Mouse (Mus musculus): Measurements from ENCODE around the gene Tmc7. TPM values are rescaled to one million over a fixed set of nuclear protein-coding genes. Genes with fewer than 3 reads are reported as not detected.

Gene Tmc7
- polyA plus RNA-seq, 1 experiment from 2014 or later: 9.4 TPM

DNA sequence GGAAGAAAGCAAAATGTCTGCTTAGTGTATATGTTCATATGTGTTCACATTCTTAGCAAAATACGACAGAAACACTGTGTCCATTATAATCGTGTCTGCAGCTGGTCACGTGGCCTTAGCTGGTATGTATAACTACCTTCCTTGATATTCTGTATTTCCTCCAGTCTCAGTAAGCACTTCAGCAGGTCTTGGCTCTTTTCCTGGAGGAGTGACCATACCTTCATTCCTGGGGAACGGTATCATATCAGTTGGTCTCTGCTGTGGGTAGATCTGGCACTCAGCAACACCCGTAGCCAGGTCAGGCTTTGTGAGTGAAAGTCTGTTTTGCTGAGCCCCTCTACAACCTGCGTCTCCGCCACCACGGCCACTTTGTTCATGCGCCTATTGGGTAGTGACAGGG is 90.6 kb downstream of the Tmc7 start:
- H3K4me3 ChIP-seq: no peak overlapping the region
- H3K27me3 ChIP-seq (replicated peaks): peaks cover 30% of the 10 kb centered on the region
- no peak overlapping the region for H3K9ac ChIP-seq
- H3K36me3 ChIP-seq: no peaks in the 10 kb centered on the region
- H3K4me1 ChIP-seq: peaks cover 19% of the 10 kb centered on the region
- H3K9me3 ChIP-seq: 0 out of 2 replicates have a peak, but pooled peaks cover 7% of the 10 kb centered on the region
- H3K27ac ChIP-seq: no peak overlapping the region
- no peak for ATAC-seq (ENCODE audit: low FRiP score, low read depth)
- WGBS: 93% methylated on average over 9 of the region's 9 CpGs
- no peak overlapping the region for H3K4me2 ChIP-seq (replicated peaks)

DNA sequence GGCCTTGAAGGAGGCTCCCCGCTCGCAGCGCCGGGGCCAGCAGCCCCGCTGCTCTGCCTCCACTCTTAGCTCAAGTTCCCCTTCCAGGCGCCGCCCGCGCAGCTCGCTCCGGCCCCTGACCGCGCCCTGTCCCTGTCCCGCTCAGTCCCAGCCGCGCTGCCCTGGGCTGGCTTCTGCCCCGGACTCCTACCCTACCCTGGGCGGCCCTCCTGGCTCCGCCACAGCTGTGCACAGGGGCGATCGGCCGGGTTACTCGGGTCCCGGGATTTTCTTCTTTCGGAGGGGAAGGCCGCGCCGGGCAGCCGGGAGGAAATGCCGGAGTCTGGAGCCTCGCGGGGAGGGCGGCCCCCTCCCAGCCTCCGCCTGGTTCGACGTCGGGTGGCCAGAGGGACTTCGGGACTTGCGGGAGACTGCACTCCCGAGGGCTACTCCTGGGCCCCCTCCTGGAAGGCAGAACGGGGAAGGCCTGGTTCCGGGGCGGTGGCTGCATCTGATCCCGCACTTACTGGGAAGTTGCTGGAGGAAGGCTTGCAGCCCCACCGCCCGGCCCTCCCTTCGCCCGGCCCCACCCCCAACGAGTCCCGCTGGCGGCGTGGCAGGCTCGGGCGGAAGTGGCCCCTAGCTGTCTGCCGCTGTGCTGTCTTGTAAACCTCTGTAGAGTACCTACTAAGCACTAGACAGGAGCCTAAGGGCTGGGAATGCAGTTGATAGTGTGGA is 92.9 kb downstream of the Tmc7 start, which contains the start of gene Itpripl2:
Gene Itpripl2 (minus strand): TSS at position 545 of the 717 bp plus-strand sequence.
- H3K4me3 ChIP-seq: peak within 1 kb of the TSS; percentile 52
- WGBS: under 1% methylated on average over 55 of the region's 55 CpGs
- no peaks in the 10 kb centered on the region for H3K36me3 ChIP-seq
- H3K9me3 ChIP-seq: no peaks in the 10 kb centered on the region
- ATAC-seq (ENCODE audit: low FRiP score, low read depth): peak; percentile 83
- peaks cover 37% of the 10 kb centered on the region for H3K27me3 ChIP-seq (replicated peaks)
- H3K4me2 ChIP-seq (replicated peaks): peak within 1 kb of the TSS; percentile 86
- H3K9ac ChIP-seq: peak within 1 kb of the TSS; percentile 75
- H3K4me1 ChIP-seq: peaks cover 19% of the 10 kb centered on the region
- no peak within 1 kb of the TSS for H3K27ac ChIP-seq

DNA sequence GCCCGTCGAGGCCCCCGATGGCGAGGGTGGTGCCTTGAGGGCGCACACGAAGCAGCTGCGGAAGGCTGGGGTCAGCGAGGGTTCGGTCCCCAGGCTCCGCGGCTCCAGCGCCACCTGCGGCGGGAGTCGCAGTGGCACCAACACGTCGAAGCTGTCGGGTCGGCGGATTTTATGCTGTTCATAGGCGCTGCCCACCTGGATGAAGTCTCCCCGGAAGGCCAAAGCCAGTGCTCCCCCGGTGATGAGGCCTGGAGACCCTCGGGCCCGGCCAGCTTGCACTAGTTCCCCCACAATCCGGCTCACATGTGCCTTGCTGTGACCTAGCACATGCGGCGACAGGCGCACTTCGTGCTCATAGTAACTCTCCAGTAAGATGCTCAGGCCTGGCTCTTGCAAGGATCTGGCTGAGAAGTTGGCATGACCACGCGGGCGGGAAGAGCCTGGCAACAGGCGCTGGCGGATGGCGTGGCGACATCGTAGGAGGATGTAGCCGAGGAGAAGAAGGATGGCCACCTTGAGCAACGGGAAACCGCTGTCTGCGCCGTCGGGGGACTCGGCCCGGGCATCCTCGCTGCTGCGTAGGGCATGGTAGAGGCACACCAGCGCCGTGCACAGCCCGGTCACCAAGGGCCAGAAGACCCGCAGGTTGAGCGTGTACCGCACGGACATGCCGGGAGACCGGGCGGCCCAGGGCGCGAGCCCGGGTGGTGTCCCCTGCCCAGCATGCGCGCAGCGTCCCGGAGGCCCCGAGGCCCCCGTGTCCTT is 93.7 kb downstream of the Tmc7 start:
- Histone ChIP-seq H3K4me3 (peak overlapping the region; percentile 52), H3K9me3 (no peaks in the 10 kb centered on the region), H3K27ac (no peak overlapping the region), H3K4me1 (peaks cover 19% of the 10 kb centered on the region), H3K4me2 (replicated peaks) (peak overlapping the region; percentile 86), H3K9ac (peak overlapping the region; percentile 75), H3K36me3 (no peaks in the 10 kb centered on the region), H3K27me3 (replicated peaks) (peaks cover 37% of the 10 kb centered on the region)
- WGBS: 2% methylated on average over 66 of the region's 67 CpGs
- peak; percentile 41 for ATAC-seq (ENCODE audit: low FRiP score, low read depth)

DNA sequence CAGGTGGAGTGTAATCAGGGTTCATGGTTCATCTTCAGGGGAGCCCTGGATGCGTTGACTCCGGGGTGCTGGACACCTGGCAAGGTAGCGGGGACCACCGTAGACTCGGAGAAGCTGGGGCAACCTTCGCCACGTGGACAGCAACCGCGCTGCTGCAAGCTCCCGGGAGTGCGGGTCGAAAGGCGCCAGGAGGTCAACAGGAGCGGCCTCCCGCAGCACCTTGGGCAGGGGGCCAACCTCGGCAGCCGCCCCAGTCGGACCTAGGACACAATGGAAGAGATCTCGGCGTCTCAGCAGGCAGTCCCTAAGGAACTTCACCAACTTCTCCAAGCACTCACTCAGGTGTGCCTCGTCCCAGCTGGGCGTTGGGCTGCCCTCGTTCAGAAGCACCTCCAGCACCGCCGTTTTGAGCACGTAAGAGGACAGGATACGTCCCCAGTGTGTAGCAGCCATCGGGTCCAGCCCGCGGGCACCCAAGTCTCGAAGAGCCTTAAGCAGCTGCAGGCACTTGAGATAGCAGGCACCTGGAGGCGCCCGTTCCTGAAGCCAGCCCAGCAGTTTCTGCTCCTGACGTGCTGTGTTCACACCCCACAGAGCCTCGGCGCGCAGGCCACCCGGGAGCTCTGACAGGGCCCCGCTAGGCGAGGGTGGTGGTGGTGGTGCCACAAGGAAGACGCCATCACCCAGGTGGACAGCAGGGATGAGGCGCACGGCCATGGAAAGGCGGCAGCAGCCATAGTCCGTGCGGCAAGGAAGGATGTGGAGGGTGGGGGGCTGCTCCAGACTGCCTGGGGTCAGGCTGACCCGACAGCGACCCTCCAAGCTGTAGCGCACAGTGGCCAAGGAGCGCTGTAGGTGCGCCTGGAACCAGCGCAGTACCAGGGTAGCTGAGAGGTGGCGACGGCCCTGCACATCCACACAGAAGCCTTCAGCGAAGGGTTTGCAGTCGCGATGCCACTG is 94.5 kb downstream of the Tmc7 start:
- WGBS: 14% methylated on average over 57 of the region's 57 CpGs
- peak overlapping the region; percentile 52; the same call in 1 of the 2 replicates for H3K4me3 ChIP-seq

DNA sequence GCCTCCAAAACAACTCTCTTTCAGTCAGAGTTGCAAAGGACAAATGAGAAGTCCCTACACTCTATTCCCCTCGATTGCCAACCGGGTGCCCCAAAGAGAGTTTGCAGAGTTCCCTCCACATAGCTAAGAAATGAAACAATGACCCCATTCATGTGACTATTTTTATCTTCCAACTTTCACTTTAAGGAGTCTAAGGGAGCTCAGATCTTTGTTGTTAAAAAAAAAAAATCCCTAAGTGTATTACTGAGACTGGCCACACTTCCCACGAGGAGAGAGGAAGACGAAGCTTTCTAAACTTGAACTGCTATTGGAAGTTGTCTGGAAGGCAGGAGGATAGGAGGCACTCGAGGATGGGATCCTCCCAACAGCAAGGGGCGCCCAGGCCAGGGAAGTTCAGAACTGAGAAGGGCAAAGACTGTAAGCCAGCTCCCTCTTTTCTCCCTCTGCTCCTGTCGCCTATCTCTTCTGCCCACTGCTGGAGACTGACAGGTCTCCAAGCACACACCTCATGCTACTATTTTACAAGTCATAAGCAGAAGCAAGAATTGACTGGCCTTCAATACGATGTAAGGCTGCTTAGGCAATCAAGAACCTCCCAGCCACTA is 96.4 kb downstream of the Tmc7 start:
- no peak overlapping the region for H3K27ac ChIP-seq
- WGBS: 32% methylated on average over 8 of the region's 8 CpGs
- H3K9me3 ChIP-seq: no peaks in the 10 kb centered on the region
- peak overlapping the region; percentile 21; the same call in 1 of the 2 replicates for H3K4me2 ChIP-seq (replicated peaks)
- peaks cover 37% of the 10 kb centered on the region for H3K27me3 ChIP-seq (replicated peaks)
- peaks cover 19% of the 10 kb centered on the region for H3K4me1 ChIP-seq
- H3K36me3 ChIP-seq: no peaks in the 10 kb centered on the region
- no peak for ATAC-seq (ENCODE audit: low FRiP score, low read depth)
- no peak overlapping the region for H3K9ac ChIP-seq
- H3K4me3 ChIP-seq: no peak overlapping the region

More for the DNA sequence above, 94.5 kb downstream of the Tmc7 start:
- H3K36me3 ChIP-seq: no peaks in the 10 kb centered on the region
- H3K4me1 ChIP-seq: peaks cover 19% of the 10 kb centered on the region
- H3K9ac ChIP-seq: no peak overlapping the region
- H3K27ac ChIP-seq: no peak overlapping the region
- peak; percentile 14; the same call in 1 of the 2 replicates for ATAC-seq (ENCODE audit: low FRiP score, low read depth)
- peak overlapping the region; percentile 86 for H3K4me2 ChIP-seq (replicated peaks)
- peaks cover 37% of the 10 kb centered on the region for H3K27me3 ChIP-seq (replicated peaks)
- H3K9me3 ChIP-seq: no peaks in the 10 kb centered on the region

DNA sequence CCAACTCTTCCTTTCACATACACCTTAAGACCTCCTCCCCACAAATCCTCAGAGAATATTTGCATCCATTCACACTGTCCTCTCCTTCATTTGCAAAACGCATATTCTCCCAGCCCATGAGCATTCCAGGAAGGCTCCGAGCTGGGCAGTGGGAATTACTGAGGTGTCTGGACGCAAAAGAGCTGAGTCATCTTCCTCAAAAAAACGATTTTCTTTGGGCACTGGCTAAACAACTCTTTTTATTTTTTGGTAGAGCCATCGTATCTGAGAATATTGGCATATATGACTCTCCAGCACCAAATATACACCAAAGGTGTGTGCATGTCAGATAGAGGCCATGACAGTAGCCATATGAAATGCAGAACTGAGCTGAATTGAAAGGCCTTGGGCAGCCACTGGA is 97.6 kb downstream of the Tmc7 start:
- ATAC-seq (ENCODE audit: low FRiP score, low read depth): no peak
- 59% methylated on average over 5 of the region's 5 CpGs for WGBS
- H3K36me3 ChIP-seq: no peaks in the 10 kb centered on the region

More for the DNA sequence above, 97.6 kb downstream of the Tmc7 start:
- Histone ChIP-seq H3K4me3 (no peak overlapping the region), H3K9ac (no peak overlapping the region), H3K27ac (no peak overlapping the region), H3K27me3 (replicated peaks) (peaks cover 32% of the 10 kb centered on the region), H3K4me1 (peaks cover 19% of the 10 kb centered on the region), H3K9me3 (no peaks in the 10 kb centered on the region), H3K4me2 (replicated peaks) (no peak overlapping the region)

Other genes with a start within 250 kb of the Tmc7 start
- 7.2 and 8.2 TPM in 2 replicates for gene Syt17, start 136.5 kb downstream of the Tmc7 start, polyA plus RNA-seq (2016; fragmentation: Nextera tagmentation; extraction: Ambion mirVana)
- gene Itpripl2, start 92.8 kb downstream of the Tmc7 start, polyA plus RNA-seq (2016; fragmentation: Nextera tagmentation; extraction: Ambion mirVana): 2.0 and 2.4 TPM in 2 replicates
- gene Coq7, start 51.4 kb downstream of the Tmc7 start, polyA plus RNA-seq (2016; fragmentation: Nextera tagmentation; extraction: Ambion mirVana): 100 and 101 TPM in 2 replicates
- gene Tmc5, start 12.6 kb upstream of the Tmc7 start, polyA plus RNA-seq (2016; fragmentation: Nextera tagmentation; extraction: Ambion mirVana): 0.10 and 0.25 TPM in 2 replicates
- gene Gde1, start 121.0 kb upstream of the Tmc7 start, polyA plus RNA-seq (2016; fragmentation: Nextera tagmentation; extraction: Ambion mirVana): 131 and 138 TPM in 2 replicates
- gene Ccp110, start 127.8 kb upstream of the Tmc7 start, polyA plus RNA-seq (2016; fragmentation: Nextera tagmentation; extraction: Ambion mirVana): 34.2 and 34.6 TPM in 2 replicates
- 86.2 and 87.2 TPM in 2 replicates for gene Vps35l, start 155.5 kb upstream of the Tmc7 start, polyA plus RNA-seq (2016; fragmentation: Nextera tagmentation; extraction: Ambion mirVana)

Measured in neural tube, embryonic 12.5 days (tissue).